Comparison of ENCODE assay signal across 8 mouse cellular contexts in genomic region chr13:67553730-67554129, GRCm38 (mm10). TPM values are rescaled to one million over a fixed set of nuclear protein-coding genes. Genes with fewer than 3 reads are reported as not detected.
DNase-seq lines count a peak whose midpoint lies in the region; ATAC-seq and TF ChIP-seq lines count a peak whose summit lies in the region.

Zfp748 (minus strand) TSS chr13:67553830.

- H3K9me3 ChIP-seq in embryonic facial prominence, embryonic 10.5 days: peaks cover 5% of the 10 kb centered on the region; the same call in 1 of the 2 replicates

- no peaks in the 10 kb centered on the region for H3K27me3 ChIP-seq in embryonic facial prominence, embryonic 10.5 days (replicated peaks; ENCODE audit: low read depth, poor library complexity, severe bottlenecking)

- DNase-seq in layer of hippocampus, adult 2 months (ENCODE audit: low spot score in 2 of 2): no peak
- DNase-seq in layer of hippocampus, postnatal 36 days: no peak
- no peak for DNase-seq in embryonic facial prominence, embryonic 10.5 days (ENCODE audit: low spot score)
- no peak for DNase-seq in lung, adult 18-20 months
- no peak for DNase-seq in left cerebral cortex, adult 8-10 months (ENCODE audit: low spot score in 2 of 2)

- peak within 1 kb of the TSS; percentile 99 for H3K4me3 ChIP-seq in layer of hippocampus, adult 2 months
- H3K4me3 ChIP-seq in embryonic facial prominence, embryonic 10.5 days: peak within 1 kb of the TSS; percentile 88

- H3K36me3 ChIP-seq in embryonic facial prominence, embryonic 10.5 days (replicated peaks): peaks cover 11% of the 10 kb centered on the region; the same call in 1 of the 2 replicates

- WGBS in embryonic facial prominence, embryonic 10.5 days: 80% methylated on average over 4 of the region's 4 CpGs

- TF ChIP-seq CTCF in layer of hippocampus, adult 2 months (conservative IDR thresholded peaks at IDR 0.05): no peak

- no peak for ATAC-seq in inflammation-experienced regulatory T-cells, adult 6 months
- no peak for ATAC-seq in monocyte, adult 5-6 weeks (replicated peaks; ENCODE audit: insufficient number of reproducible peaks, low FRiP score, low TSS enrichment, poor library complexity, severe bottlenecking)
- ATAC-seq in granulocyte monocyte progenitor cell, adult 5-6 weeks (replicated peaks; ENCODE audit: poor library complexity, severe bottlenecking): no peak

- H3K4me1 ChIP-seq in embryonic facial prominence, embryonic 10.5 days: peaks cover 11% of the 10 kb centered on the region

- peak within 1 kb of the TSS; percentile 94 for H3K27ac ChIP-seq in layer of hippocampus, adult 2 months
- H3K27ac ChIP-seq in embryonic facial prominence, embryonic 10.5 days (replicated peaks): peak within 1 kb of the TSS; percentile 95

RNA-seq across cellular contexts. Expression of gene Zfp748, which starts in this region (rescaled TPM):
- 10 to 100 TPM in 1 of 2 experiments, 1 to 10 TPM in 1; 8.5 to 10.8 TPM for total RNA-seq in layer of hippocampus, adult 2 months (2021)
- 10 to 100 TPM in 1 of 2 experiments, 1 to 10 TPM in 1; 9.9 to 10.8 TPM for total RNA-seq in layer of hippocampus, postnatal 36 days (2021)
- polyA plus RNA-seq in embryonic facial prominence, embryonic 10.5 days (2016; fragmentation: Nextera tagmentation; extraction: Ambion mirVana): 15.7 and 15.8 TPM in 2 replicates
- 10 to 100 TPM; 18.0 to 22.2 (median 18.5) TPM for polyA plus RNA-seq in inflammation-experienced regulatory T-cells, adult 6 months (2017; shearing (Covaris generic))
- 11.5 to 17.6 TPM (median 15.4 TPM) in 3 replicates for total RNA-seq in monocyte, adult 5-6 weeks (2017)
- total RNA-seq in granulocyte monocyte progenitor cell, adult 5-6 weeks (2014; fragmentation: Nextera tagmentation): 10.0 and 12.3 TPM in 2 replicates
- 8.6 and 11.6 TPM in 2 replicates for total RNA-seq in granulocyte monocyte progenitor cell, adult 5-6 weeks (2017)
- total RNA-seq in left cerebral cortex, adult 8-10 months (2022): 10 to 100 TPM in 2 of 4 experiments, 1 to 10 TPM in 2; 9.5 to 12.2 (median 10.8) TPM
